Mouse (Mus musculus): ENCODE results near the gene Tns4. TPM values are rescaled to one million over a fixed set of nuclear protein-coding genes. Genes with fewer than 3 reads are reported as not detected.

Tns4 gene
- total and polyA plus RNA-seq, 3 experiments: 0.03 TPM; not detected in 2

DNA sequence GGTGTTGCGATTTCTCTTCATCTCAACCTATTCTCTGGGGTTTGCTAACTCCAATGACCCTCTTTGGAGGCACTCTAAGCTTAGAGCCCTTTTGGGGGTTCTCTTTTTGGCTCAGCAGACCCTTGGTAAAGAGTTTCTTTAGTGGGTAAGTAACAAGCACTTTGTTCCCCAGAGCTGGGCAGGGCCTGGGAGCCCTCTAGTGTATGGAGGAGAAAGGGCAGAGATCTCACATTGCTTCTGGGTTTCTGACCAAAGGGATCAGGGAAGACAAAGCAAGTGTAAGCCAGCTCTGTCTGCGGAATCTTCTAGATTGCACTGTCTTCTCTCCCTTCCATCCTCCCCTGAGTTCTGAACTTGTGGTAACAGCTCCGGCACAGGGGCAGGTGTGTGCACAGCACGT lies 53.8 kb downstream of the Tns4 start:
- H3K36me3 ChIP-seq (ENCODE audit: control insufficient read depth in 1 of 2, insufficient read depth in 2 of 2, low read length in 2 of 2): peaks cover 0 to 6% of the 10 kb centered on the region in 2 experiments; a peak in 2 of 4 replicates
- no peak overlapping the region for H3K4me3 ChIP-seq (ENCODE audit: control insufficient read depth in 1 of 2, insufficient read depth in 1 of 2, low read depth in 2 of 2, low read length in 2 of 2)
- H3K79me2 ChIP-seq (ENCODE audit: control insufficient read depth, insufficient read depth, low read length, poor library complexity): no peaks in the 10 kb centered on the region; the same call in 1 of the 2 replicates
- H3K27me3 ChIP-seq (ENCODE audit: control insufficient read depth in 1 of 2, insufficient read depth in 2 of 2, low read length in 2 of 2): peaks cover 0 to 3% of the 10 kb centered on the region in 2 experiments; a peak in 1 of 4 replicates
- DNase-seq (ENCODE audit: low read depth, low spot score): peak; percentile 54
- no peak overlapping the region for H3K27ac ChIP-seq (ENCODE audit: control insufficient read depth, low read depth, low read length)
- TF ChIP-seq SMC3 (IDR thresholded peaks at IDR 0.05; ENCODE audit: low read depth, low read length) (peak; percentile 60), TCF12 (IDR thresholded peaks at IDR 0.05; ENCODE audit: low read depth, low read length) (no peak), CTCF (IDR thresholded peaks at IDR 0.05 in 2 of 3, conservative IDR thresholded peaks at IDR 0.05 in 1 of 3; ENCODE audit: control insufficient read depth in 1 of 3, insufficient read depth in 1 of 3, low read depth in 2 of 3, low read length in 3 of 3, poor library complexity in 1 of 3, severe bottlenecking in 1 of 3) (peak; percentile 45 to 65 (median 59); a peak in 5 of 6 replicates), RAD21 (IDR thresholded peaks at IDR 0.05; ENCODE audit: low read depth, low read length) (peak; percentile 48), TBP (IDR thresholded peaks at IDR 0.05; ENCODE audit: low read depth, low read length) (no peak), ZC3H11A (IDR thresholded peaks at IDR 0.05; ENCODE audit: low read depth, low read length) (peak; percentile 20; the same call in 1 of the 2 replicates)
- H3K9me3 ChIP-seq (replicated peaks; ENCODE audit: insufficient read depth, low read length): no peaks in the 10 kb centered on the region
- H3K9ac ChIP-seq (ENCODE audit: control insufficient read depth, low read depth, low read length, poor library complexity, severe bottlenecking): no peak overlapping the region
- peaks cover 4 to 10% of the 10 kb centered on the region in 2 experiments; a peak in 3 of 4 replicates for H3K4me1 ChIP-seq (ENCODE audit: control insufficient read depth in 1 of 2, insufficient read depth in 2 of 2, low read length in 2 of 2)

DNA sequence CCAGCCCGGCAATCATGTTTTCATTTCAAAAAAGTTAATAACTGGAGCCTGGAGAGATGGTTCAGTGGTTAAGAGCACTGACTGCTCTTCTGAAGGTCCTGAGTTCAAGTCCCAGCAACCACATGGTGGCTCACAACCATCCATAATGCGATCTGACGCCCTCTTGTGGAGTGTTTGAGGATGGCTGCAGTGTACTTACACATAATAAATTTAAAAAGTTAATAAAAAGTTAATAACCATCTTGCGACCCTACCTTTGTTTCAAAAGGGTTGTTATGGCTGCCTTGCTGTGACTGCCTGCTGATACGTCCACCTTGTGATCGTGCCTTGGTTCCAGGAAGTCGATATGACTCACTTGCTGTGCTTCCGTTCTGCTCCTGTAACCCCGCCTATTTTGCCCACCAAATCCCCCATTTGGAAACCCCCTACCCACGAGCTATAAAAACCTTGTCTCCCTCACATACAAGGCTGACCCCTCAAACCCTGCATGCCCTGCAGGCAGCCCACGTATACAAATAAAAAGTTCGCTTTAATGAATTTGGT lies 62.1 kb downstream of the Tns4 start:
- peaks cover 18% of the 10 kb centered on the region for H3K79me2 ChIP-seq (ENCODE audit: control insufficient read depth, insufficient read depth, low read length, poor library complexity)
- H3K36me3 ChIP-seq (ENCODE audit: control insufficient read depth in 1 of 2, insufficient read depth in 2 of 2, low read length in 2 of 2): peaks cover 9 to 10% of the 10 kb centered on the region in 2 experiments
- H3K4me3 ChIP-seq (ENCODE audit: control insufficient read depth in 1 of 2, insufficient read depth in 1 of 2, low read depth in 2 of 2, low read length in 2 of 2): no peak overlapping the region
- no peak overlapping the region for H3K9ac ChIP-seq (ENCODE audit: control insufficient read depth, low read depth, low read length, poor library complexity, severe bottlenecking)
- no peak for DNase-seq (ENCODE audit: low read depth, low spot score)
- no peaks in the 10 kb centered on the region for H3K27me3 ChIP-seq (ENCODE audit: control insufficient read depth in 1 of 2, insufficient read depth in 2 of 2, low read length in 2 of 2)
- peak; percentile 20; the same call in 1 of the 2 replicates for TF ChIP-seq SMC3 (IDR thresholded peaks at IDR 0.05; ENCODE audit: low read depth, low read length)
- no peak for TF ChIP-seq TBP (IDR thresholded peaks at IDR 0.05; ENCODE audit: low read depth, low read length)
- no peak for TF ChIP-seq CHD2 (IDR thresholded peaks at IDR 0.05; ENCODE audit: low read length)
- no peak for TF ChIP-seq MEF2A (IDR thresholded peaks at IDR 0.05; ENCODE audit: extremely low read depth, insufficient replicate concordance, low read depth, low read length, poor library complexity, severe bottlenecking)
- no peak for TF ChIP-seq EP300 (IDR thresholded peaks at IDR 0.05; ENCODE audit: low read depth in 1 of 2, low read length in 2 of 2)
- TF ChIP-seq MYC (IDR thresholded peaks at IDR 0.05; ENCODE audit: low read depth, low read length): 0 out of 2 replicates have a peak, but pooled peaks have one; percentile 50
- TF ChIP-seq GABPA (IDR thresholded peaks at IDR 0.05; ENCODE audit: low read depth, low read length): no peak
- no peak for TF ChIP-seq BHLHE40 (IDR thresholded peaks at IDR 0.05; ENCODE audit: borderline replicate concordance, low read depth, low read length)
- peak; percentile 1 to 42 (median 12); a peak in 2 of 6 replicates for TF ChIP-seq CTCF (IDR thresholded peaks at IDR 0.05 in 2 of 3, conservative IDR thresholded peaks at IDR 0.05 in 1 of 3; ENCODE audit: control insufficient read depth in 1 of 3, insufficient read depth in 1 of 3, low read depth in 2 of 3, low read length in 3 of 3, poor library complexity in 1 of 3, severe bottlenecking in 1 of 3)
- H3K4me1 ChIP-seq (ENCODE audit: control insufficient read depth in 1 of 2, insufficient read depth in 2 of 2, low read length in 2 of 2): peaks cover 0 to 8% of the 10 kb centered on the region in 2 experiments; a peak in 1 of 4 replicates
- no peak overlapping the region for H3K27ac ChIP-seq (ENCODE audit: control insufficient read depth, low read depth, low read length)
- no peaks in the 10 kb centered on the region for H3K9me3 ChIP-seq (replicated peaks; ENCODE audit: insufficient read depth, low read length)
